Mouse (Mus musculus) E14TG2a.4 (cell line): Measurements from ENCODE around the gene Klhl42.

ENCODE experiments used
- CTCF ChIP-seq: conservative IDR thresholded peaks from 2 replicates; pipeline ENCODE4 v1.5.1; 2014; ENCODE audit warnings: low read length
- POU5F1 ChIP-seq: IDR thresholded peaks from 2 replicates; pipeline ENCODE4 v1.6.1; 2014; ENCODE audit warnings: low read length, borderline replicate concordance

DNA sequence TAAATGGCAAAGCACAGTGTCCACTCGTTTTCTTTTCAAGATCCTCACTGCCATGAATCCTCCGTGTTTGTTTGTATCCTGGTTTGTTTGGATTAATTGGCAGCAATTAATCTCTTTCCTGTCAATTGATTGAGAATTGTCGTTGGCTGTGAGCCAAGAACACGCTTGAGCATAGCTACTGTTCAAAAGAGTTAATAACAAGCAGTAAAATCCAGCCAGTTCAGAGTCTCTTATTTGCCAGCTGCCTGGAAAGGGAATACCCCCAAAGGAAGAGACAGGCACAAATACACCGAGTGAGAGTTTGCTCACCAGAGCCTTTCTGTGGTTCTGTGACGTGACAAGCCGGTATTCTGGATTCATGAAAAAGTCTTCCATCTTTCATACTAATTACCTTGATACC, 29.1 kb upstream of the Klhl42 start:
- TF ChIP-seq CTCF, result no peak
- TF ChIP-seq POU5F1, result no peak
